Mouse (Mus musculus): ENCODE data around the gene Hist1h2ae. TPM values are rescaled to one million over a fixed set of nuclear protein-coding genes. Genes with fewer than 3 reads are reported as not detected.
A peak's percentile ranks its signal among the peaks of the same experiment; 100 is the strongest.

Gene Hist1h2ae
- total RNA-seq, 4 experiments from 2014 or later: 3.3 to 7.7 (median 4.9) TPM

DNA sequence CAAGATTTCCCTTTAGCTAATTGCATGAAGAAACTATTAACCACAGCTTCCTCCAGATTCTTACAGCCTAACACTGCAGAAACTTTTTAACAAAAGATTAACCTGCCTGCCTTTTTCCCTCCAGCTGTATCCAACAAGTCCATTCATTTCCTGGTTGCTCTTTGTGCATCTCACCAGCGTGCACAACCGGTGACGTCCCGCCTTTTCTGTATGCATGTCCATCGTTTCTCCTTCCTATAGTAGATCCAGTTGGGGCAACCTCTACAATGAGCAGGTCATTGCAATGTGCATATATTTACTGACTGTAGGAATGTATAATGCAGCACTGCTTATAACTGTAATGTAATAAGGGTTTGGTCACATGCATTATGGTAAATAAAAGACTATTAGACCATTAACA lies 47.0 kb downstream of the Hist1h2ae start:
- no peak for DNase-seq (ENCODE audit: low spot score in 2 of 2)

DNA sequence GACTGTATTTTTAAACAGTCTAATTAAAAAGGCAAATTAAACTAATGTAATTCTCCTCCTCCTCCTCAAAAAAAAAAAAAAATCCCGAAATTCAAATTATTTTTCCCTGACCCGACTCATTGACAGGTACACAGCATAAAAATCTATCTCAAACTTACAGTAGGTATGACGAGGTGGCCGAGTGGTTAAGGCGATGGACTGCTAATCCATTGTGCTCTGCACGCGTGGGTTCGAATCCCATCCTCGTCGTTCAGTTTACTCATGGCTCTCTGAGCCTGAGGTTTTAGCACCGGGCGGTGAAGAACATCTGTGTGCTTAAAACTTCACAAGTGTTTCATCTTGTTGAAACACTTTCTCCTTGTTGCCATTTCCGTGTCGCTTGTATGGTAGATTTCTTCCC lies 49.3 kb downstream of the Hist1h2ae start:
- peak in 1 of 2 experiments; percentile 83 for DNase-seq (ENCODE audit: low spot score in 2 of 2)

Small RNA genes within 50 kb of the gene (microRNA-seq; reads per million reads assigned to microRNA genes)
- gene Gm44297: 0 reads per million in 2 experiments
- gene Gm44359: 0 reads per million in 2 experiments
- 0 reads per million in 2 experiments for gene Gm44394

Other genes starting within 250 kb of the Hist1h2ae start
- 10 to 100 TPM; 26.0 to 33.5 (median 30.2) TPM for gene Zfp322a, start 202.0 kb downstream of the Hist1h2ae start, total RNA-seq (2022)
- gene Abt1, start 147.4 kb downstream of the Hist1h2ae start, total RNA-seq (2022): 1 to 10 TPM; 8.0 to 9.0 (median 8.7) TPM
- gene Btn1a1, start 105.3 kb downstream of the Hist1h2ae start, total RNA-seq (2022): not detected
- gene Btn2a2, start 82.4 kb downstream of the Hist1h2ae start, total RNA-seq (2022): 1 to 10 TPM in 2 of 4 experiments, under 1 TPM in 2; 0.80 to 1.9 (median 1.1) TPM
- 100 to 1,000 TPM; 236 to 302 (median 261) TPM for gene Hist1h4h, start 40.2 kb downstream of the Hist1h2ae start, total RNA-seq (2022)
- gene Hist1h2af, start 37.3 kb downstream of the Hist1h2ae start, total RNA-seq (2022): 1 to 10 TPM in 3 of 4 experiments, not detected in 1; 1.6 to 6.5 (median 1.8) TPM
- 1 to 10 TPM; 1.2 to 3.4 (median 2.2) TPM for gene Hist1h3g, start 35.8 kb downstream of the Hist1h2ae start, total RNA-seq (2022)
- under 1 TPM; 0.34 to 0.73 (median 0.61) TPM for gene Hist1h2bh, start 27.8 kb downstream of the Hist1h2ae start, total RNA-seq (2022)
- gene Hist1h3f, start 27.2 kb downstream of the Hist1h2ae start, total RNA-seq (2022): 10 to 100 TPM; 12.5 to 15.7 (median 14.2) TPM
- 100 to 1,000 TPM; 104 to 155 (median 119) TPM for gene Hist1h4f, start 19.6 kb downstream of the Hist1h2ae start, total RNA-seq (2022)
- 1 to 10 TPM; 2.5 to 3.3 (median 2.8) TPM for gene Hist1h1d, start 18.0 kb downstream of the Hist1h2ae start, total RNA-seq (2022)
- gene Hist1h3e, start 8.9 kb downstream of the Hist1h2ae start, total RNA-seq (2022): 10 to 100 TPM; 34.8 to 43.2 (median 40.0) TPM
- 10 to 100 TPM; 57.3 to 67.6 (median 60.8) TPM for gene Hist1h2bg, start 176 bp upstream of the Hist1h2ae start, total RNA-seq (2022)
- 10 to 100 TPM; 19.2 to 30.0 (median 24.4) TPM for gene Hist1h2bf, start 3.0 kb upstream of the Hist1h2ae start, total RNA-seq (2022)
- 10 to 100 TPM in 1 of 4 experiments, 1 to 10 TPM in 3; 3.0 to 11.0 (median 5.7) TPM for gene Hist1h2ad, start 3.2 kb upstream of the Hist1h2ae start, total RNA-seq (2022)
- 10 to 100 TPM in 2 of 4 experiments, 1 to 10 TPM in 2; 8.2 to 11.5 (median 10.5) TPM for gene Hist1h3d, start 4.5 kb upstream of the Hist1h2ae start, total RNA-seq (2022)
- gene Hist1h4d, start 10.4 kb upstream of the Hist1h2ae start, total RNA-seq (2022): 100 to 1,000 TPM; 106 to 128 (median 119) TPM
- 10 to 100 TPM in 2 of 4 experiments, 1 to 10 TPM in 2; 7.9 to 10.8 (median 9.3) TPM for gene Hist1h2be, start 49.9 kb upstream of the Hist1h2ae start, total RNA-seq (2022)
- 10 to 100 TPM; 36.1 to 50.5 (median 42.7) TPM for gene Hist1h1e, start 51.3 kb upstream of the Hist1h2ae start, total RNA-seq (2022)
- gene Hist1h2ac, start 112.7 kb upstream of the Hist1h2ae start, total RNA-seq (2022): 1 to 10 TPM; 1.4 to 3.1 (median 2.7) TPM
- gene Hist1h2bc, start 113.0 kb upstream of the Hist1h2ae start, total RNA-seq (2022): 10 to 100 TPM; 33.4 to 55.2 (median 44.8) TPM
- gene Hist1h1t, start 124.6 kb upstream of the Hist1h2ae start, total RNA-seq (2022): under 1 TPM in 1 of 4 experiments, not detected in 3; 0.50 TPM
- gene Hist1h4c, start 127.2 kb upstream of the Hist1h2ae start, total RNA-seq (2022): 10 to 100 TPM; 71.6 to 90.3 (median 85.0) TPM
- gene Hfe, start 139.6 kb upstream of the Hist1h2ae start, total RNA-seq (2022): 1 to 10 TPM; 3.9 to 9.4 (median 7.0) TPM
- gene Hist1h1c, start 167.6 kb upstream of the Hist1h2ae start, total RNA-seq (2022): 10 to 100 TPM; 39.1 to 69.2 (median 53.5) TPM
- gene Hist1h3c, start 174.4 kb upstream of the Hist1h2ae start, total RNA-seq (2022): 1 to 10 TPM in 3 of 4 experiments, not detected in 1; 1.7 to 3.1 (median 2.7) TPM
- 10 to 100 TPM; 14.1 to 21.7 (median 16.7) TPM for gene Hist1h2bb, start 175.5 kb upstream of the Hist1h2ae start, total RNA-seq (2022)
- 10 to 100 TPM; 18.6 to 28.1 (median 23.5) TPM for gene Hist1h2ab, start 179.9 kb upstream of the Hist1h2ae start, total RNA-seq (2022)
- 10 to 100 TPM in 2 of 4 experiments, 1 to 10 TPM in 2; 3.1 to 10.4 (median 8.0) TPM for gene Hist1h3b, start 181.0 kb upstream of the Hist1h2ae start, total RNA-seq (2022)
- gene Hist1h4b, start 185.8 kb upstream of the Hist1h2ae start, total RNA-seq (2022): 10 to 100 TPM; 47.4 to 67.0 (median 59.9) TPM
- 10 to 100 TPM; 31.9 to 42.9 (median 37.9) TPM for gene Hist1h4a, start 190.0 kb upstream of the Hist1h2ae start, total RNA-seq (2022)
- 10 to 100 TPM; 22.7 to 39.9 (median 29.0) TPM for gene Hist1h3a, start 191.2 kb upstream of the Hist1h2ae start, total RNA-seq (2022)
- 10 to 100 TPM; 12.6 to 19.3 (median 16.9) TPM for gene Hist1h1a, start 192.4 kb upstream of the Hist1h2ae start, total RNA-seq (2022)
- not detected for gene Trim38, start 198.7 kb upstream of the Hist1h2ae start, total RNA-seq (2022)
- not detected for gene Slc17a2, start 235.8 kb upstream of the Hist1h2ae start, total RNA-seq (2022)